Mouse (Mus musculus): ENCODE data around the gene Cacnb3.

GRCm38 (mm10) chr15:98615751-98616150 is 14.9 kb upstream of the Cacnb3 start:
- no peak for TF ChIP-seq CTCF (IDR thresholded peaks at IDR 0.05; ENCODE audit: control insufficient read depth, insufficient read depth, insufficient read length)
- no peak for TF ChIP-seq CEBPB (IDR thresholded peaks at IDR 0.05; ENCODE audit: low read depth)
